Mouse (Mus musculus) retina, embryonic 14.5 days (tissue): Measurements from ENCODE around the gene Gxylt1.
"Not testable (repeated sequence)": the region's sequence is repeated elsewhere in the genome, so short reads cannot be mapped to it uniquely, and the experiment has no call there.

Experiments used
- DNase-seq: peaks from one replicate; pipeline ENCODE4 v3.0.0-alpha.2; 2015; ENCODE audit warnings: low spot score

The Gxylt1 gene

GRCm38 (mm10) chr15:93274679-93275583, at the start of gene Gxylt1:
Gxylt1 (minus strand) TSS chr15:93275179.
- DNase-seq = peak; percentile 99

- DNase-seq = no peak
Measured at GRCm38 (mm10) chr15:93318781-93319180, 43.8 kb upstream of the Gxylt1 start.

GRCm38 (mm10) chr15:93310304-93310703, 35.3 kb upstream of the Gxylt1 start:
- DNase-seq = not testable (repeated sequence)

- DNase-seq = no peak
Measured at GRCm38 (mm10) chr15:93298197-93298596, 23.2 kb upstream of the Gxylt1 start.

- no peak for DNase-seq
Measured at GRCm38 (mm10) chr15:93294483-93294882, 19.5 kb upstream of the Gxylt1 start.

- no peak for DNase-seq
Measured at GRCm38 (mm10) chr15:93288321-93288720, 13.3 kb upstream of the Gxylt1 start.

GRCm38 (mm10) chr15:93287628-93288027, 12.6 kb upstream of the Gxylt1 start:
- no peak for DNase-seq

GRCm38 (mm10) chr15:93285244-93285643, 10.3 kb upstream of the Gxylt1 start:
- no peak for DNase-seq

GRCm38 (mm10) chr15:93284326-93284725, 9.3 kb upstream of the Gxylt1 start:
- no peak for DNase-seq

GRCm38 (mm10) chr15:93283349-93283748, 8.4 kb upstream of the Gxylt1 start:
- peak; percentile 51 for DNase-seq

GRCm38 (mm10) chr15:93276276-93276675, 1.3 kb upstream of the Gxylt1 start:
- DNase-seq = peak; percentile 27

GRCm38 (mm10) chr15:93275623-93276022, 644 bp upstream of the Gxylt1 start:
- DNase-seq = no peak

GRCm38 (mm10) chr15:93273788-93274678, 946 bp downstream of the Gxylt1 start:
- DNase-seq = no peak

- DNase-seq = no peak
Measured at GRCm38 (mm10) chr15:93272948-93273347, 2.0 kb downstream of the Gxylt1 start.

GRCm38 (mm10) chr15:93270289-93270855, 4.6 kb downstream of the Gxylt1 start:
- no peak for DNase-seq

- DNase-seq = no peak
Measured at GRCm38 (mm10) chr15:93269572-93269971, 5.4 kb downstream of the Gxylt1 start.

- no peak for DNase-seq
Measured at GRCm38 (mm10) chr15:93268001-93268400, 7.0 kb downstream of the Gxylt1 start.

GRCm38 (mm10) chr15:93267479-93267878, 7.5 kb downstream of the Gxylt1 start:
- no peak for DNase-seq

GRCm38 (mm10) chr15:93266361-93266760, 8.6 kb downstream of the Gxylt1 start:
- peak; percentile 72 for DNase-seq

- DNase-seq = peak; percentile 64
Measured at GRCm38 (mm10) chr15:93265728-93266127, 9.3 kb downstream of the Gxylt1 start.

GRCm38 (mm10) chr15:93265231-93265630, 9.7 kb downstream of the Gxylt1 start:
- DNase-seq = no peak

GRCm38 (mm10) chr15:93264221-93264620, 10.8 kb downstream of the Gxylt1 start:
- DNase-seq = no peak
